ENCODE assay signal across 9 mouse cellular contexts in genomic region chr17:30198422-30198821, GRCm38 (mm10).
A peak's percentile ranks its signal among the peaks of the same experiment; 100 is the strongest.
DNase-seq lines count a peak whose midpoint lies in the region; ATAC-seq and TF ChIP-seq lines count a peak whose summit lies in the region.
"Had no signal": no experiment of that assay in that cellular context is flagged by ENCODE, and none has a peak within 500 bp of the region (broad histone marks: within the 10 kb centered on the region; RNA-seq: fewer than 3 reads in every experiment).

No protein-coding gene starts in this region.

- TF ChIP-seq POLR2A in heart, adult 2 months (IDR thresholded peaks at IDR 0.05; ENCODE audit: insufficient read depth, low read depth, low read length) = no peak
- no peak for TF ChIP-seq POLR2A in limb, embryonic 14.5 days (IDR thresholded peaks at IDR 0.05; ENCODE audit: borderline replicate concordance, extremely low read depth, insufficient read depth, insufficient read length)

- no peaks in the 10 kb centered on the region for H3K9me3 ChIP-seq in stomach, embryonic 16.5 days (replicated peaks; ENCODE audit: control insufficient read depth, low read length)
- H3K9me3 ChIP-seq in stomach, postnatal 0 days (ENCODE audit: control insufficient read depth, low read length) = no peaks in the 10 kb centered on the region
- no peaks in the 10 kb centered on the region for H3K9me3 ChIP-seq in heart, embryonic 11.5 days (replicated peaks; ENCODE audit: control insufficient read depth, low read length)
- H3K9me3 ChIP-seq in limb, embryonic 14.5 days (ENCODE audit: control insufficient read depth, low read length) = no peaks in the 10 kb centered on the region
- H3K9me3 ChIP-seq: stomach, embryonic 15.5 days had no signal

- peaks cover 48% of the 10 kb centered on the region for H3K4me1 ChIP-seq in heart, adult 2 months (ENCODE audit: control insufficient read depth, insufficient read depth, low read length)
- peaks cover 48% of the 10 kb centered on the region for H3K4me1 ChIP-seq in stomach, embryonic 16.5 days (ENCODE audit: control insufficient read depth, insufficient read depth, low read length)
- peaks cover 10% of the 10 kb centered on the region; the same call in 1 of the 2 replicates for H3K4me1 ChIP-seq in stomach, postnatal 0 days (replicated peaks; ENCODE audit: control insufficient read depth, insufficient read depth)
- peaks cover 97% of the 10 kb centered on the region for H3K4me1 ChIP-seq in heart, embryonic 11.5 days (ENCODE audit: control insufficient read depth, insufficient read depth, low read length)
- peaks cover 45% of the 10 kb centered on the region for H3K4me1 ChIP-seq in limb, embryonic 14.5 days (ENCODE audit: control insufficient read depth, insufficient read depth, low read length)

- no peak for TF ChIP-seq CTCF in heart, adult 2 months (IDR thresholded peaks at IDR 0.05)
- TF ChIP-seq CTCF in stomach, postnatal 0 days (IDR thresholded peaks at IDR 0.05; ENCODE audit: low read depth) = no peak

- peak; percentile 47 to 59 for DNase-seq in heart, adult 2 months
- DNase-seq in heart, adult 8-10 months (ENCODE audit: low spot score) = no peak
- DNase-seq in stomach, postnatal 0 days (ENCODE audit: low spot score) = no peak
- DNase-seq in limb, embryonic 14.5 days (ENCODE audit: low spot score) = no peak
- DNase-seq in frontal cortex, postnatal 36 days (ENCODE audit: low spot score in 2 of 2) = no peak
- no peak for DNase-seq in cerebellum, adult 11-12 months

- H3K36me3 ChIP-seq in heart, adult 2 months (ENCODE audit: control insufficient read depth, insufficient read depth, low read length) = no peaks in the 10 kb centered on the region
- H3K36me3 ChIP-seq in stomach, embryonic 16.5 days (ENCODE audit: control insufficient read depth, insufficient read depth, low read length) = no peaks in the 10 kb centered on the region
- no peaks in the 10 kb centered on the region for H3K36me3 ChIP-seq in stomach, postnatal 0 days (ENCODE audit: control insufficient read depth, insufficient read depth, low read length)
- H3K36me3 ChIP-seq in heart, embryonic 11.5 days (ENCODE audit: control insufficient read depth, insufficient read depth, low read length) = no peaks in the 10 kb centered on the region
- 0 out of 2 replicates have a peak, but pooled peaks cover 3% of the 10 kb centered on the region for H3K36me3 ChIP-seq in limb, embryonic 14.5 days (ENCODE audit: control insufficient read depth, insufficient read depth, low read length)
- H3K36me3 ChIP-seq: stomach, embryonic 15.5 days had no signal

- H3K79me2 ChIP-seq in heart, adult 2 months (replicated peaks; ENCODE audit: control insufficient read depth, insufficient read depth, low read length) = no peaks in the 10 kb centered on the region

- no peak for ATAC-seq in stomach, embryonic 16.5 days (ENCODE audit: insufficient read depth, low FRiP score)
- no peak for ATAC-seq in stomach, postnatal 0 days (ENCODE audit: low FRiP score, low TSS enrichment)
- ATAC-seq in heart, embryonic 11.5 days (replicated peaks; ENCODE audit: insufficient number of reproducible peaks, low FRiP score, low TSS enrichment) = no peak
- 0 out of 2 replicates have a peak, but pooled peaks have one; percentile 5 for ATAC-seq in limb, embryonic 14.5 days (ENCODE audit: low FRiP score, low read depth)

- 0 out of 2 replicates have a peak, but pooled peaks have one; percentile 29 for TF ChIP-seq EP300 in heart, adult 2 months (IDR thresholded peaks at IDR 0.05; ENCODE audit: insufficient read depth, low read depth, low read length)
- no peak for TF ChIP-seq EP300 in stomach, postnatal 0 days (optimal IDR thresholded peaks at IDR 0.05)

- no peak overlapping the region for H3K4me3 ChIP-seq in heart, adult 2 months
- no peak overlapping the region for H3K4me3 ChIP-seq in stomach, embryonic 16.5 days (replicated peaks; ENCODE audit: low read length)
- no peak overlapping the region for H3K4me3 ChIP-seq in stomach, postnatal 0 days (ENCODE audit: low read depth, low read length)
- no peak overlapping the region for H3K4me3 ChIP-seq in heart, embryonic 11.5 days (ENCODE audit: low read depth, low read length)
- no peak overlapping the region for H3K4me3 ChIP-seq in limb, embryonic 14.5 days (replicated peaks; ENCODE audit: low read length)
- H3K4me3 ChIP-seq: stomach, embryonic 15.5 days had no signal

- no peak overlapping the region for H3K4me2 ChIP-seq in stomach, embryonic 16.5 days (ENCODE audit: low read depth, low read length)
- H3K4me2 ChIP-seq in stomach, postnatal 0 days (replicated peaks; ENCODE audit: low read depth) = no peak overlapping the region
- 0 out of 2 replicates have a peak overlapping the region, but pooled peaks have one; percentile 22 for H3K4me2 ChIP-seq in heart, embryonic 11.5 days
- H3K4me2 ChIP-seq in limb, embryonic 14.5 days (replicated peaks; ENCODE audit: low read depth, low read length, severe bottlenecking) = no peak overlapping the region
- H3K4me2 ChIP-seq: stomach, embryonic 15.5 days had no signal

- WGBS in heart, adult 2 months = 38% methylated on average over 10 of the region's 10 CpGs
- 60% methylated on average over 10 of the region's 10 CpGs for WGBS in stomach, embryonic 16.5 days
- 44% methylated on average over 10 of the region's 10 CpGs for WGBS in stomach, postnatal 0 days
- WGBS in heart, embryonic 11.5 days (ENCODE audit: insufficient replicate concordance) = 23% methylated on average over 10 of the region's 10 CpGs
- 62% methylated on average over 10 of the region's 10 CpGs for WGBS in limb, embryonic 14.5 days

- H3K27ac ChIP-seq in heart, adult 2 months = peak overlapping the region; percentile 38; the same call in 1 of the 2 replicates
- peak overlapping the region; percentile 3; the same call in 1 of the 2 replicates for H3K27ac ChIP-seq in stomach, embryonic 16.5 days (ENCODE audit: low read length)
- no peak overlapping the region for H3K27ac ChIP-seq in stomach, postnatal 0 days (replicated peaks)
- H3K27ac ChIP-seq in heart, embryonic 11.5 days (ENCODE audit: low read depth, low read length) = peak overlapping the region; percentile 80
- H3K27ac ChIP-seq in limb, embryonic 14.5 days (replicated peaks; ENCODE audit: low read depth, low read length) = peak overlapping the region; percentile 20; the same call in 1 of the 2 replicates

- H3K9ac ChIP-seq in heart, adult 2 months (ENCODE audit: low read depth, low read length) = no peak overlapping the region
- H3K9ac ChIP-seq in stomach, embryonic 16.5 days (ENCODE audit: low read length) = 0 out of 2 replicates have a peak overlapping the region, but pooled peaks have one; percentile 13
- no peak overlapping the region for H3K9ac ChIP-seq in stomach, postnatal 0 days (ENCODE audit: low read length)
- peak overlapping the region; percentile 11; the same call in 1 of the 2 replicates for H3K9ac ChIP-seq in heart, embryonic 11.5 days (ENCODE audit: low read depth, low read length)
- H3K9ac ChIP-seq in limb, embryonic 14.5 days (ENCODE audit: low read depth, low read length, severe bottlenecking) = no peak overlapping the region
- H3K9ac ChIP-seq: stomach, embryonic 15.5 days had no signal

- intact Hi-C loops in heart, adult 2 months (cut with DNase I) = loop anchor here (5.0 to 10.0 kb wide), 3 partner anchors 86 to 224 kb away; partner anchors contain the start of gene Mdga1

- H3K27me3 ChIP-seq in heart, adult 2 months (ENCODE audit: control insufficient read depth, insufficient read depth, low read length) = no peaks in the 10 kb centered on the region
- H3K27me3 ChIP-seq in stomach, embryonic 16.5 days (ENCODE audit: control insufficient read depth, insufficient read depth, low read length) = no peaks in the 10 kb centered on the region
- no peaks in the 10 kb centered on the region for H3K27me3 ChIP-seq in stomach, postnatal 0 days (ENCODE audit: control insufficient read depth, insufficient read depth, low read length)
- H3K27me3 ChIP-seq in heart, embryonic 11.5 days (ENCODE audit: control insufficient read depth, insufficient read depth, low read length) = no peaks in the 10 kb centered on the region
- no peaks in the 10 kb centered on the region for H3K27me3 ChIP-seq in limb, embryonic 14.5 days (ENCODE audit: control insufficient read depth, insufficient read depth, low read length)
- H3K27me3 ChIP-seq: stomach, embryonic 15.5 days had no signal

Comparison
In these comparisons a context has a peak if more than half of its experiments do, and no peak if none do; other contexts are left out.
1. DNase-seq: peak in heart, adult 2 months (2 of 2); none in heart, adult 8-10 months (single experiment), stomach, postnatal 0 days (single experiment), limb, embryonic 14.5 days (single experiment), frontal cortex, postnatal 36 days (0 of 2) and cerebellum, adult 11-12 months (single experiment).
2. H3K9ac ChIP-seq: peak in stomach, embryonic 16.5 days (single experiment) and heart, embryonic 11.5 days (single experiment); none in heart, adult 2 months (single experiment), stomach, postnatal 0 days (single experiment) and limb, embryonic 14.5 days (single experiment).